Mouse (Mus musculus) kidney, adult 2 months (tissue): ENCODE measurements around the gene Phex. TPM values are rescaled to one million over a fixed set of nuclear protein-coding genes. Genes with fewer than 3 reads are reported as not detected.

Experiments
- DNase-seq: peaks from one replicate; pipeline ENCODE4 v3.0.0; 2021
- H3K27ac ChIP-seq: fragments of 200-500 bp; 2 replicates; pipeline ENCODE4 v1.5.1; 2012; ENCODE audit warnings: low read depth, low read length, control low read depth, inconsistent platforms; ENCODE audit not compliant: insufficient read depth
- H3K27me3 ChIP-seq: fragments of 200-500 bp; replicated peaks from 2 replicates; pipeline ENCODE4 v1.6.1; 2012; ENCODE audit warnings: mild to moderate bottlenecking, moderate library complexity, low read length, inconsistent platforms; ENCODE audit not compliant: control insufficient read depth, insufficient read depth
- H3K36me3 ChIP-seq: fragments of 200-500 bp; 2 replicates; pipeline ENCODE4 v1.6.1; 2012; ENCODE audit warnings: mild to moderate bottlenecking, moderate library complexity, low read length, inconsistent platforms; ENCODE audit not compliant: control insufficient read depth, insufficient read depth
- H3K4me1 ChIP-seq: fragments of 200-500 bp; 2 replicates; pipeline ENCODE4 v1.6.1; 2011; ENCODE audit warnings: low read length; ENCODE audit not compliant: control insufficient read depth, insufficient read depth
- H3K4me3 ChIP-seq: fragments of 200-500 bp; 2 replicates; pipeline ENCODE4 v1.5.1; 2011; ENCODE audit warnings: mild to moderate bottlenecking, low read depth, low read length, control low read depth; ENCODE audit not compliant: insufficient read depth
- CTCF ChIP-seq: fragments of 200-500 bp; conservative IDR thresholded peaks from 2 replicates; pipeline ENCODE4 v1.5.1; 2011; ENCODE audit warnings: low read depth, mild to moderate bottlenecking, control low read depth, low read length, moderate library complexity, mixed read lengths; ENCODE audit not compliant: insufficient read depth, insufficient read length
- POLR2A ChIP-seq: fragments of 200-500 bp; IDR thresholded peaks from one replicate; pipeline ENCODE4 v1.6.1; 2011; ENCODE audit warnings: low read depth, low read length, control low read depth
- WGBS: fragments of 180-500 bp; shearing (Covaris S2); methylation state at CpG from one replicate; pipeline ENCODE4 v1.1.7; 2018; 5-methylcytosine and 5-hydroxymethylcytosine counted together
- polyA plus RNA-seq: library from polyadenylated mRNA; depleted of rRNA; stranded (reverse); fragments of >200 nt; gene quantifications from 2 replicates; pipeline ENCODE4 v1.2.3, GENCODE M21; 2012

Gene Phex
- polyA plus RNA-seq, 1 experiment, result not detected

DNA sequence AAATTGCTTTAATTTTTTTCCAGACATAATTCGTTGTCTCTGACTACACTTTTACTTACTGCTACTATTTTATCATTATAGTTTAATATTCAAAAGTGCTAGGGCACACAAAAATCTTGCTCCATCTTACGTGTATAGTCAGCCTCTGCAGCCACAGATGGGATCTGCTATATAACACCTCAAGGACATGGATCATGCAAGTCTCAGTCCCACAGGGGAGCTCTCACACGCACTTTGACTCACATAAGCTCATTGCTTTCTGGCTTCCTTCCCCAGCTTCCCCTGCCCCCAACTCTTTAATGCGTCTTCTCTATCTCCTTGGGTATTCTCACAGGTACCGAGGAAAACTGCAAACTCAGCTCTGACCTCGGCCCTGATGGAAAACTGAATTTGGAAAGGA lies 10.2 kb downstream of the Phex start:
- Histone ChIP-seq H3K27me3 (no peaks in the 10 kb centered on the region), H3K4me1 (no peaks in the 10 kb centered on the region), H3K4me3 (no peak overlapping the region), H3K36me3 (no peaks in the 10 kb centered on the region), H3K27ac (no peak overlapping the region)
- TF ChIP-seq CTCF, result no peak
- no peak for TF ChIP-seq POLR2A
- DNase-seq, result no peak
- 65% methylated on average over 6 of the region's 6 CpGs for WGBS

- H3K27me3 ChIP-seq, result no peaks in the 10 kb centered on the region
- WGBS, result 49% methylated on average over 2 of the region's 2 CpGs
- TF ChIP-seq CTCF, result no peak
- no peak for TF ChIP-seq POLR2A
These were observed 23.9 kb downstream of the Phex start for GRCm38 (mm10) chrX:157391241-157391640.

DNA sequence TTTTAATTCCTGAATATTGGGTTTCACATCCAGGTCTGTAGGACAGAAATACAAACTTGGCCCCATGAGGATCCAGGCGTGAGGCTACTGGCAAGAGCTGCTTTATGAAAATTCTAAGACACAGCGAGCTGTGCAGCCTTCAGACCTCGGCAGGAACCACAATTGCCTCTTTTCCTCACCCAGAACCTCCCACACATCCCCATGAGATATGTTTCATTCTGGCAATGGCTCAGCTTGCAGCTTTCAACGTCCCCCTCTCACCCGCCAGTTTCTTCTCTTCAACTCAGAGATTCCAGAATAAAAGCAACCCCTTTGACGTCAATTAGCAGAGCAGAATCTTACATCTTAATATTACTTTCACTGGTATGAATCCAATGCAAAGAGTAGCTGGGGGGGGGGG lies 25.0 kb downstream of the Phex start:
- 47% methylated on average over 6 of the region's 6 CpGs for WGBS
- no peaks in the 10 kb centered on the region for H3K27me3 ChIP-seq
- H3K4me1 ChIP-seq, result no peaks in the 10 kb centered on the region
- no peak overlapping the region for H3K27ac ChIP-seq
- TF ChIP-seq POLR2A, result no peak
- no peak for TF ChIP-seq CTCF
- no peak overlapping the region for H3K4me3 ChIP-seq
- DNase-seq, result no peak
- no peaks in the 10 kb centered on the region for H3K36me3 ChIP-seq

More at GRCm38 (mm10) chrX:157391241-157391640, 23.9 kb downstream of the Phex start:
- Histone ChIP-seq H3K4me1 (no peaks in the 10 kb centered on the region), H3K27ac (no peak overlapping the region), H3K36me3 (no peaks in the 10 kb centered on the region), H3K4me3 (no peak overlapping the region)
- no peak for DNase-seq

DNA sequence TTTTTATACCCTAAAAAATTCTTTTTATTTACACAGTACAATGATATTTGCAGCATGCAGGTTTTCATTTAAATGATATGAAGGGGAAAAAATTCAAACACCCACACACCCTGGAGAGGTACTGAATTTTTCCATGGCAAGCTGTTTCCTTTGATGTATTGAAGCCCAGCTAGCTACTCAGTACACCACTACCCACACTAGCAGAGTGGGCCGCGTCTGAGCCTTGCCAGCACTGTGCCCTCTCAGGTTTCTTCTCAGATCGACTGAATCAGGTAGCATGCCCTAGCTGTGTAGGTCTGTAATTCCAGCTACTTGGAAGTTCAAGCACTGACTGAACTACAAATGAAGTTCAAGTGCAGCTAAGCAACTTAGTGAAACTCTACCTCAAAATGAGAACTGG lies 26.7 kb downstream of the Phex start:
- H3K36me3 ChIP-seq, result no peaks in the 10 kb centered on the region
- 37% methylated on average over 3 of the region's 3 CpGs for WGBS
- H3K4me1 ChIP-seq, result no peaks in the 10 kb centered on the region
- no peaks in the 10 kb centered on the region for H3K27me3 ChIP-seq
- no peak overlapping the region for H3K27ac ChIP-seq
- no peak for DNase-seq
- no peak overlapping the region for H3K4me3 ChIP-seq
- TF ChIP-seq POLR2A (no peak), CTCF (no peak)

- no peak overlapping the region for H3K4me3 ChIP-seq
- no peak for DNase-seq
- no peak for TF ChIP-seq POLR2A
- TF ChIP-seq CTCF, result no peak
- WGBS, result 66% methylated on average over 5 of the region's 5 CpGs
- H3K4me1 ChIP-seq, result no peaks in the 10 kb centered on the region
- no peaks in the 10 kb centered on the region for H3K27me3 ChIP-seq
- no peak overlapping the region for H3K27ac ChIP-seq
- no peaks in the 10 kb centered on the region for H3K36me3 ChIP-seq
These were observed 28.1 kb downstream of the Phex start for GRCm38 (mm10) chrX:157387025-157387424.

DNA sequence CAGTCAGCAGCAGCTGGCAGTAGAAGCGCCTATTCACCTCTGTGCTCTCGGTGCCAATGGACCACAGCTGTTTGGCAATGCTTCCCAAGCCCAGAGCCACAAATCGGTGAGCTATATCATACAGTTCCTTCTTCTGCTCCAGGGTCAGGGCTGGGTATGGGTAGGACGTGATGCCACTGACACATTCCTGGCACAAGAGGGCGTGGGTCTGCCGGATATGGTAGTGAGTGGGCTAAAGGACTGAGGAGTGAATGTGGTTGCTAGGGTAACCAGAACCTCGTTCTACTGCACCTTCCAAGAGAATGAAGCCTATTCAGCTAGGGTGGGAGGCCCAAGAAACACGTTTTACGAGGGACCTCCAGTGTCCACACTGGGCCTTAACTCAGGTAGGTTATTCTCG lies 36.3 kb downstream of the Phex start:
- TF ChIP-seq POLR2A (no peak), CTCF (no peak)
- no peaks in the 10 kb centered on the region for H3K27me3 ChIP-seq
- no peak for DNase-seq
- no peaks in the 10 kb centered on the region for H3K36me3 ChIP-seq
- 59% methylated on average over 10 of the region's 10 CpGs for WGBS
- H3K4me1 ChIP-seq, result no peaks in the 10 kb centered on the region
- no peak overlapping the region for H3K4me3 ChIP-seq
- H3K27ac ChIP-seq, result no peak overlapping the region

GRCm38 (mm10) chrX:157377456-157377855 lies 37.7 kb downstream of the Phex start:
- WGBS, result 68% methylated on average over 1 of the region's 1 CpGs
- Histone ChIP-seq H3K36me3 (no peaks in the 10 kb centered on the region), H3K4me3 (no peak overlapping the region), H3K27me3 (no peaks in the 10 kb centered on the region), H3K27ac (no peak overlapping the region), H3K4me1 (no peaks in the 10 kb centered on the region)
- no peak for DNase-seq
- TF ChIP-seq POLR2A (no peak), CTCF (no peak)

DNA sequence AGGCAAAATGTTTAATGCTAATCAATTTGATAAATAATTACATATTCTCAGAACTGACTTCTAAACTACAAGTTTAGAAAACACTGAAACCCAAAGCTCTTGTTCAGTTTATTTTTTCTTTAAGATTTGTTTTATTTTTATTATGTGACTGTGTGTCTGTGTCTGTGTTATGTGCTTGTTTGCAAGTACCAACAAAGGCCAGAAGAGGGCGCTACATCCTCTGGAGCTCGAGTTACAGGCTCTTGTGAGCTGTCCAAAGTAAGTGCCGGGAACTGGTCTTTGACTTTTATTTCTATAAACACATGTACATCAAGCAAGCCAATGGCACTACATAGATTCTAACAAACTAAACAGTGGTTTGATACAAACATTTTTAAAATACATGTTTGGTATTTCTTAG lies 41.2 kb downstream of the Phex start:
- Histone ChIP-seq H3K4me1 (no peaks in the 10 kb centered on the region), H3K4me3 (no peak overlapping the region), H3K27ac (no peak overlapping the region), H3K36me3 (no peaks in the 10 kb centered on the region), H3K27me3 (no peaks in the 10 kb centered on the region)
- TF ChIP-seq CTCF, result no peak
- TF ChIP-seq POLR2A, result no peak
- DNase-seq, result no peak
- 86% methylated on average over 3 of the region's 3 CpGs for WGBS
